Mouse (Mus musculus): ENCODE results near the gene Itpkc. TPM values are rescaled to one million over a fixed set of nuclear protein-coding genes. Genes with fewer than 3 reads are reported as not detected.

The Itpkc gene
- total and polyA plus RNA-seq, 2 experiments from 2014 or later = 4.7 to 15.3 TPM

GRCm38 (mm10) chr7:27235726-27236125, 7.3 kb upstream of the Itpkc start:
- peaks cover 14% of the 10 kb centered on the region for H3K36me3 ChIP-seq (ENCODE audit: insufficient read depth, low read length)
- 94% methylated on average over 2 of the region's 2 CpGs for WGBS
- DNase-seq (ENCODE audit: low spot score) = no peak
- ATAC-seq (ENCODE audit: low FRiP score) = no peak
- peaks cover 11% of the 10 kb centered on the region for H3K4me1 ChIP-seq (ENCODE audit: insufficient read depth, low read length)
- no peak overlapping the region for H3K9ac ChIP-seq (replicated peaks; ENCODE audit: low read length, poor library complexity, severe bottlenecking)
- TF ChIP-seq CTCF (IDR thresholded peaks at IDR 0.05) = no peak
- no peak overlapping the region for H3K27ac ChIP-seq (ENCODE audit: low read depth, low read length)
- H3K27me3 ChIP-seq (ENCODE audit: insufficient read depth, low read length) = no peaks in the 10 kb centered on the region
- H3K9me3 ChIP-seq (ENCODE audit: low read length) = no peaks in the 10 kb centered on the region
- H3K4me2 ChIP-seq (ENCODE audit: low read depth, low read length, poor library complexity, severe bottlenecking) = no peak overlapping the region
- no peak overlapping the region for H3K4me3 ChIP-seq (ENCODE audit: low read depth, low read length)

GRCm38 (mm10) chr7:27233300-27233699, 4.8 kb upstream of the Itpkc start:
- DNase-seq (ENCODE audit: low spot score) = no peak
- H3K9me3 ChIP-seq (ENCODE audit: low read length) = no peaks in the 10 kb centered on the region
- TF ChIP-seq CTCF (IDR thresholded peaks at IDR 0.05) = no peak
- peak overlapping the region; percentile 62 for H3K27ac ChIP-seq (ENCODE audit: low read depth, low read length)
- ATAC-seq (ENCODE audit: low FRiP score) = peak; percentile 31; the same call in 1 of the 2 replicates
- peaks cover 11% of the 10 kb centered on the region for H3K4me1 ChIP-seq (ENCODE audit: insufficient read depth, low read length)
- H3K36me3 ChIP-seq (ENCODE audit: insufficient read depth, low read length) = no peaks in the 10 kb centered on the region
- H3K27me3 ChIP-seq (ENCODE audit: insufficient read depth, low read length) = no peaks in the 10 kb centered on the region
- peak overlapping the region; percentile 48 for H3K4me3 ChIP-seq (ENCODE audit: low read depth, low read length)
- WGBS = 3% methylated on average over 4 of the region's 6 CpGs
- peak overlapping the region; percentile 54 for H3K9ac ChIP-seq (replicated peaks; ENCODE audit: low read length, poor library complexity, severe bottlenecking)
- peak overlapping the region; percentile 70 for H3K4me2 ChIP-seq (ENCODE audit: low read depth, low read length, poor library complexity, severe bottlenecking)

- H3K9me3 ChIP-seq (ENCODE audit: low read length) = no peaks in the 10 kb centered on the region
- peak; percentile 58 for TF ChIP-seq CTCF (IDR thresholded peaks at IDR 0.05)
- peak within 1 kb of the TSS; percentile 54 for H3K9ac ChIP-seq (replicated peaks; ENCODE audit: low read length, poor library complexity, severe bottlenecking)
- under 1% methylated on average over 25 of the region's 25 CpGs for WGBS
- no peaks in the 10 kb centered on the region for H3K27me3 ChIP-seq (ENCODE audit: insufficient read depth, low read length)
- no peaks in the 10 kb centered on the region for H3K36me3 ChIP-seq (ENCODE audit: insufficient read depth, low read length)
- peak within 1 kb of the TSS; percentile 62 for H3K27ac ChIP-seq (ENCODE audit: low read depth, low read length)
- H3K4me2 ChIP-seq (ENCODE audit: low read depth, low read length, poor library complexity, severe bottlenecking) = peak within 1 kb of the TSS; percentile 70
- H3K4me1 ChIP-seq (ENCODE audit: insufficient read depth, low read length) = peaks cover 11% of the 10 kb centered on the region
- peak; percentile 92 for ATAC-seq (ENCODE audit: low FRiP score)
- H3K4me3 ChIP-seq (ENCODE audit: low read depth, low read length) = peak within 1 kb of the TSS; percentile 48
- DNase-seq (ENCODE audit: low spot score) = peak; percentile 97
Measured at GRCm38 (mm10) chr7:27232781-27233281, 4.4 kb upstream of the Itpkc start, which contains the start of gene Coq8b. TSS of gene Coq8b (plus strand) at chr7:27233023.

GRCm38 (mm10) chr7:27231693-27232331, 3.4 kb upstream of the Itpkc start:
- 77% methylated on average over 7 of the region's 7 CpGs for WGBS
- no peak for DNase-seq (ENCODE audit: low spot score)
- 0 out of 2 replicates have a peak overlapping the region, but pooled peaks have one; percentile 62 for H3K27ac ChIP-seq (ENCODE audit: low read depth, low read length)

GRCm38 (mm10) chr7:27230781-27231180, 2.3 kb upstream of the Itpkc start:
- no peak for DNase-seq (ENCODE audit: low spot score)
- H3K27me3 ChIP-seq (ENCODE audit: insufficient read depth, low read length) = no peaks in the 10 kb centered on the region
- no peak overlapping the region for H3K27ac ChIP-seq (ENCODE audit: low read depth, low read length)
- no peak for ATAC-seq (ENCODE audit: low FRiP score)
- no peak overlapping the region for H3K4me3 ChIP-seq (ENCODE audit: low read depth, low read length)
- no peaks in the 10 kb centered on the region for H3K36me3 ChIP-seq (ENCODE audit: insufficient read depth, low read length)
- peaks cover 24% of the 10 kb centered on the region for H3K4me1 ChIP-seq (ENCODE audit: insufficient read depth, low read length)
- no peaks in the 10 kb centered on the region for H3K9me3 ChIP-seq (ENCODE audit: low read length)
- WGBS = 76% methylated on average over 4 of the region's 4 CpGs
- no peak overlapping the region for H3K4me2 ChIP-seq (ENCODE audit: low read depth, low read length, poor library complexity, severe bottlenecking)
- peak; percentile 32; the same call in 1 of the 2 replicates for TF ChIP-seq CTCF (IDR thresholded peaks at IDR 0.05)
- H3K9ac ChIP-seq (replicated peaks; ENCODE audit: low read length, poor library complexity, severe bottlenecking) = no peak overlapping the region

More at GRCm38 (mm10) chr7:27231693-27232331, 3.4 kb upstream of the Itpkc start:
- Histone ChIP-seq H3K4me2 (ENCODE audit: low read depth, low read length, poor library complexity, severe bottlenecking) (no peak overlapping the region), H3K9ac (replicated peaks; ENCODE audit: low read length, poor library complexity, severe bottlenecking) (no peak overlapping the region), H3K27me3 (ENCODE audit: insufficient read depth, low read length) (no peaks in the 10 kb centered on the region), H3K4me3 (ENCODE audit: low read depth, low read length) (no peak overlapping the region), H3K36me3 (ENCODE audit: insufficient read depth, low read length) (no peaks in the 10 kb centered on the region), H3K4me1 (ENCODE audit: insufficient read depth, low read length) (peaks cover 14% of the 10 kb centered on the region), H3K9me3 (ENCODE audit: low read length) (no peaks in the 10 kb centered on the region)
- TF ChIP-seq CTCF (IDR thresholded peaks at IDR 0.05) = no peak
- no peak for ATAC-seq (ENCODE audit: low FRiP score)

- DNase-seq (ENCODE audit: low spot score) (no peak), ATAC-seq (ENCODE audit: low FRiP score) (no peak; the same call in 1 of the 2 replicates)
- WGBS = 15% methylated on average over 6 of the region's 6 CpGs
- Histone ChIP-seq H3K9ac (replicated peaks; ENCODE audit: low read length, poor library complexity, severe bottlenecking) (peak overlapping the region; percentile 86; the same call in 1 of the 2 replicates), H3K27ac (ENCODE audit: low read depth, low read length) (peak overlapping the region; percentile 81), H3K4me1 (ENCODE audit: insufficient read depth, low read length) (peaks cover 35% of the 10 kb centered on the region), H3K9me3 (ENCODE audit: low read length) (no peaks in the 10 kb centered on the region), H3K27me3 (ENCODE audit: insufficient read depth, low read length) (no peaks in the 10 kb centered on the region), H3K4me2 (ENCODE audit: low read depth, low read length, poor library complexity, severe bottlenecking) (peak overlapping the region; percentile 91), H3K4me3 (ENCODE audit: low read depth, low read length) (peak overlapping the region; percentile 78), H3K36me3 (ENCODE audit: insufficient read depth, low read length) (no peaks in the 10 kb centered on the region)
- TF ChIP-seq CTCF (IDR thresholded peaks at IDR 0.05) = no peak
Measured at GRCm38 (mm10) chr7:27228865-27229264, 404 bp upstream of the Itpkc start.
